Mouse (Mus musculus) layer of hippocampus, adult 9-11 months (tissue): ENCODE results near the gene Cenpx.
A peak's percentile ranks its signal among the peaks of the same experiment; 100 is the strongest.
"Not testable (repeated sequence)": the region's sequence is repeated elsewhere in the genome, so short reads cannot be mapped to it uniquely, and the experiment has no call there.

Experiments used
- DNase-seq: peaks from one replicate; pipeline ENCODE4 v3.0.0; 2022

Cenpx gene

GRCm38 (mm10) chr11:120713580-120714518, at the start of gene Cenpx, which contains the start of gene Lrrc45:
Gene Cenpx, minus strand, starts transcription at chr11:120713738.
Gene Lrrc45, plus strand, starts transcription at chr11:120713925.
- peak; percentile 98 for DNase-seq

- DNase-seq: not testable (repeated sequence)
Measured at GRCm38 (mm10) chr11:120762672-120763041, 49.1 kb upstream of the Cenpx start, which contains the start of gene Hmga1b. Gene Hmga1b, plus strand, starts transcription at chr11:120762794.

- no peak for DNase-seq
Measured at GRCm38 (mm10) chr11:120761811-120762671, 48.5 kb upstream of the Cenpx start.

GRCm38 (mm10) chr11:120760236-120760635, 46.7 kb upstream of the Cenpx start:
- no peak for DNase-seq

GRCm38 (mm10) chr11:120751606-120752005, 38.1 kb upstream of the Cenpx start:
- DNase-seq: no peak

GRCm38 (mm10) chr11:120749430-120749829, 35.9 kb upstream of the Cenpx start:
- DNase-seq: no peak

GRCm38 (mm10) chr11:120747974-120748373, 34.4 kb upstream of the Cenpx start:
- no peak for DNase-seq

GRCm38 (mm10) chr11:120744121-120744701, 30.7 kb upstream of the Cenpx start:
- no peak for DNase-seq

- DNase-seq: no peak
Measured at GRCm38 (mm10) chr11:120740981-120741380, 27.4 kb upstream of the Cenpx start.

GRCm38 (mm10) chr11:120736424-120736823, 22.9 kb upstream of the Cenpx start:
- no peak for DNase-seq

GRCm38 (mm10) chr11:120733521-120733920, 20.0 kb upstream of the Cenpx start:
- no peak for DNase-seq

GRCm38 (mm10) chr11:120731858-120732680, 18.5 kb upstream of the Cenpx start, which contains the start of gene Cbr2:
Gene Cbr2, minus strand, starts transcription at chr11:120732114.
- DNase-seq: no peak

- DNase-seq: no peak
Measured at GRCm38 (mm10) chr11:120731395-120731794, 17.9 kb upstream of the Cenpx start.

GRCm38 (mm10) chr11:120730331-120730870, 16.9 kb upstream of the Cenpx start:
- DNase-seq: no peak

- not testable (repeated sequence) for DNase-seq
Measured at GRCm38 (mm10) chr11:120729432-120730050, 16.0 kb upstream of the Cenpx start.

GRCm38 (mm10) chr11:120728530-120729240, 15.1 kb upstream of the Cenpx start:
- no peak for DNase-seq

GRCm38 (mm10) chr11:120727564-120727963, 14.0 kb upstream of the Cenpx start:
- no peak for DNase-seq

- peak; percentile 92 for DNase-seq
Measured at GRCm38 (mm10) chr11:120727169-120727527, 13.6 kb upstream of the Cenpx start, which contains the start of gene Dcxr. Gene Dcxr, minus strand, starts transcription at chr11:120727281.

GRCm38 (mm10) chr11:120726243-120727168, 13.0 kb upstream of the Cenpx start:
- no peak for DNase-seq
